Mouse (Mus musculus): ENCODE measurements at regions not wholly inside any gene's neighbourhood (a gene's known extent, or its start where the extent isn't known, plus 50 kb on each side); places are given as distances from the start of the nearest gene placed in this dataset.

- DNase-seq (ENCODE audit: extremely low spot score): no peak
Observed at GRCm38 (mm10) chr11:56442381-56442780, 401.6 kb upstream of the Nmur2 start.

- no peak for DNase-seq (ENCODE audit: extremely low spot score)
Observed at GRCm38 (mm10) chr11:56441071-56441470, 400.3 kb upstream of the Nmur2 start.

- DNase-seq (ENCODE audit: extremely low spot score): no peak
Observed at GRCm38 (mm10) chr11:56431089-56431488, 390.3 kb upstream of the Nmur2 start.

GRCm38 (mm10) chr11:56384761-56385160 is 344.0 kb upstream of the Nmur2 start:
- DNase-seq (ENCODE audit: extremely low spot score): no peak

- DNase-seq (ENCODE audit: extremely low spot score): no peak
Observed at GRCm38 (mm10) chr11:56377535-56377934, 336.7 kb upstream of the Nmur2 start.

- no peak for DNase-seq (ENCODE audit: extremely low spot score)
Observed at GRCm38 (mm10) chr11:56374329-56374728, 333.5 kb upstream of the Nmur2 start.

- DNase-seq (ENCODE audit: extremely low spot score): no peak
Observed at GRCm38 (mm10) chr11:56373624-56374023, 332.8 kb upstream of the Nmur2 start.

- DNase-seq (ENCODE audit: extremely low spot score): no peak
Observed at GRCm38 (mm10) chr11:56357690-56358089, 316.9 kb upstream of the Nmur2 start.

- no peak for DNase-seq (ENCODE audit: extremely low spot score)
Observed at GRCm38 (mm10) chr11:56351798-56352366, 311.1 kb upstream of the Nmur2 start.

- DNase-seq (ENCODE audit: extremely low spot score): no peak
Observed at GRCm38 (mm10) chr11:56351231-56351630, 310.4 kb upstream of the Nmur2 start.

- no peak for DNase-seq (ENCODE audit: extremely low spot score)
Observed at GRCm38 (mm10) chr11:56349766-56350165, 309.0 kb upstream of the Nmur2 start.

GRCm38 (mm10) chr11:56348408-56348807 is 307.6 kb upstream of the Nmur2 start:
- DNase-seq (ENCODE audit: extremely low spot score): no peak

- no peak for DNase-seq (ENCODE audit: extremely low spot score)
Observed at GRCm38 (mm10) chr11:56343083-56343482, 302.3 kb upstream of the Nmur2 start.

GRCm38 (mm10) chr11:56341731-56342130 is 300.9 kb upstream of the Nmur2 start:
- DNase-seq (ENCODE audit: extremely low spot score): no peak

GRCm38 (mm10) chr11:56341040-56341439 is 300.2 kb upstream of the Nmur2 start:
- DNase-seq (ENCODE audit: extremely low spot score): no peak

GRCm38 (mm10) chr11:56338511-56338910 is 297.7 kb upstream of the Nmur2 start:
- DNase-seq (ENCODE audit: extremely low spot score): no peak

- no peak for DNase-seq (ENCODE audit: extremely low spot score)
Observed at GRCm38 (mm10) chr11:56335937-56336336, 295.1 kb upstream of the Nmur2 start.

GRCm38 (mm10) chr11:56320293-56320692 is 279.5 kb upstream of the Nmur2 start:
- no peak for DNase-seq (ENCODE audit: extremely low spot score)

GRCm38 (mm10) chr11:56315221-56315987 is 274.6 kb upstream of the Nmur2 start:
- DNase-seq (ENCODE audit: extremely low spot score): no peak

GRCm38 (mm10) chr11:56309549-56309948 is 268.7 kb upstream of the Nmur2 start:
- no peak for DNase-seq (ENCODE audit: extremely low spot score)

- no peak for DNase-seq (ENCODE audit: extremely low spot score)
Observed at GRCm38 (mm10) chr11:56308383-56309105, 267.7 kb upstream of the Nmur2 start.

GRCm38 (mm10) chr11:56307051-56307450 is 266.2 kb upstream of the Nmur2 start:
- no peak for DNase-seq (ENCODE audit: extremely low spot score)
